Mouse (Mus musculus): ENCODE results near the gene Lzts3. TPM values are rescaled to one million over a fixed set of nuclear protein-coding genes. Genes with fewer than 3 reads are reported as not detected.

Gene Lzts3
- polyA plus RNA-seq, 1 experiment from 2014 or later, result 1.0 TPM

- peak; percentile 95 for DNase-seq
- Histone ChIP-seq H3K4me1 (ENCODE audit: insufficient read depth) (0 out of 2 replicates have a peak, but pooled peaks cover 9% of the 10 kb centered on the region), H3K4me3 (ENCODE audit: low read depth, low read length) (peak within 1 kb of the TSS; percentile 65), H3K36me3 (ENCODE audit: insufficient read depth) (peaks cover 19% of the 10 kb centered on the region), H3K9ac (peak within 1 kb of the TSS; percentile 74), H3K4me2 (peak within 1 kb of the TSS; percentile 94), H3K9me3 (ENCODE audit: low read depth, low read length) (no peaks in the 10 kb centered on the region), H3K27ac (ENCODE audit: low read depth) (peak within 1 kb of the TSS; percentile 73), H3K27me3 (ENCODE audit: insufficient read depth, low read length) (no peaks in the 10 kb centered on the region)
- peak; percentile 74 for TF ChIP-seq CTCF (IDR thresholded peaks at IDR 0.05; ENCODE audit: low read depth)
- 1% methylated on average over 31 of the region's 31 CpGs for WGBS
- peak; percentile 56 for ATAC-seq (ENCODE audit: insufficient read depth)
These were observed 25.0 kb upstream of the Lzts3 start, which contains the start of gene Itpa for GRCm38 (mm10) chr2:130667559-130667958. Itpa (plus strand) TSS chr2:130667610.

GRCm38 (mm10) chr2:130664102-130664701, 21.6 kb upstream of the Lzts3 start, which contains the start of gene Ddrgk1:
Ddrgk1 (minus strand) TSS chr2:130664659.
- DNase-seq (peak; percentile 98), ATAC-seq (ENCODE audit: insufficient read depth) (peak; percentile 96)
- Histone ChIP-seq H3K4me2 (peak within 1 kb of the TSS; percentile 64), H3K9me3 (ENCODE audit: low read depth, low read length) (no peaks in the 10 kb centered on the region), H3K27ac (ENCODE audit: low read depth) (peak within 1 kb of the TSS; percentile 98), H3K4me1 (ENCODE audit: insufficient read depth) (0 out of 2 replicates have a peak, but pooled peaks cover 9% of the 10 kb centered on the region), H3K36me3 (ENCODE audit: insufficient read depth) (peaks cover 33% of the 10 kb centered on the region), H3K9ac (peak within 1 kb of the TSS; percentile 90), H3K4me3 (ENCODE audit: low read depth, low read length) (peak within 1 kb of the TSS; percentile 51), H3K27me3 (ENCODE audit: insufficient read depth, low read length) (no peaks in the 10 kb centered on the region)
- TF ChIP-seq CTCF (IDR thresholded peaks at IDR 0.05; ENCODE audit: low read depth), result peak; percentile 48
- WGBS, result under 1% methylated on average over 40 of the region's 40 CpGs

GRCm38 (mm10) chr2:130663342-130663741, 20.7 kb upstream of the Lzts3 start:
- H3K4me2 ChIP-seq, result peak overlapping the region; percentile 64
- no peak for DNase-seq
- no peaks in the 10 kb centered on the region for H3K9me3 ChIP-seq (ENCODE audit: low read depth, low read length)
- H3K4me3 ChIP-seq (ENCODE audit: low read depth, low read length), result peak overlapping the region; percentile 51; the same call in 1 of the 2 replicates
- 87% methylated on average over 11 of the region's 11 CpGs for WGBS
- TF ChIP-seq CTCF (IDR thresholded peaks at IDR 0.05; ENCODE audit: low read depth), result no peak
- H3K4me1 ChIP-seq (ENCODE audit: insufficient read depth), result 0 out of 2 replicates have a peak, but pooled peaks cover 7% of the 10 kb centered on the region
- no peaks in the 10 kb centered on the region for H3K27me3 ChIP-seq (ENCODE audit: insufficient read depth, low read length)
- peaks cover 41% of the 10 kb centered on the region for H3K36me3 ChIP-seq (ENCODE audit: insufficient read depth)
- H3K27ac ChIP-seq (ENCODE audit: low read depth), result no peak overlapping the region
- peak overlapping the region; percentile 90 for H3K9ac ChIP-seq
- ATAC-seq (ENCODE audit: insufficient read depth), result no peak

- no peak for DNase-seq
- Histone ChIP-seq H3K36me3 (ENCODE audit: insufficient read depth) (peaks cover 86% of the 10 kb centered on the region), H3K4me3 (ENCODE audit: low read depth, low read length) (no peak overlapping the region), H3K9me3 (ENCODE audit: low read depth, low read length) (no peaks in the 10 kb centered on the region), H3K9ac (no peak overlapping the region), H3K4me1 (ENCODE audit: insufficient read depth) (0 out of 2 replicates have a peak, but pooled peaks cover 5% of the 10 kb centered on the region), H3K27ac (ENCODE audit: low read depth) (no peak overlapping the region), H3K4me2 (no peak overlapping the region), H3K27me3 (ENCODE audit: insufficient read depth, low read length) (no peaks in the 10 kb centered on the region)
- no peak for ATAC-seq (ENCODE audit: insufficient read depth)
- TF ChIP-seq CTCF (IDR thresholded peaks at IDR 0.05; ENCODE audit: low read depth), result no peak
- WGBS, result 93% methylated on average over 10 of the region's 10 CpGs
These were observed 15.9 kb upstream of the Lzts3 start for GRCm38 (mm10) chr2:130658530-130658929.

GRCm38 (mm10) chr2:130657541-130657940, 14.9 kb upstream of the Lzts3 start:
- H3K9me3 ChIP-seq (ENCODE audit: low read depth, low read length), result no peaks in the 10 kb centered on the region
- DNase-seq, result no peak
- TF ChIP-seq CTCF (IDR thresholded peaks at IDR 0.05; ENCODE audit: low read depth), result no peak
- no peaks in the 10 kb centered on the region for H3K4me1 ChIP-seq (ENCODE audit: insufficient read depth)
- no peak for ATAC-seq (ENCODE audit: insufficient read depth)
- H3K4me3 ChIP-seq (ENCODE audit: low read depth, low read length), result no peak overlapping the region
- no peak overlapping the region for H3K4me2 ChIP-seq
- no peak overlapping the region for H3K9ac ChIP-seq
- no peaks in the 10 kb centered on the region for H3K27me3 ChIP-seq (ENCODE audit: insufficient read depth, low read length)
- H3K36me3 ChIP-seq (ENCODE audit: insufficient read depth), result peaks cover 89% of the 10 kb centered on the region
- 86% methylated on average over 6 of the region's 6 CpGs for WGBS
- H3K27ac ChIP-seq (ENCODE audit: low read depth), result no peak overlapping the region

- Histone ChIP-seq H3K4me2 (no peak overlapping the region), H3K36me3 (ENCODE audit: insufficient read depth) (peaks cover 80% of the 10 kb centered on the region), H3K4me1 (ENCODE audit: insufficient read depth) (no peaks in the 10 kb centered on the region), H3K27ac (ENCODE audit: low read depth) (no peak overlapping the region), H3K27me3 (ENCODE audit: insufficient read depth, low read length) (no peaks in the 10 kb centered on the region), H3K9me3 (ENCODE audit: low read depth, low read length) (no peaks in the 10 kb centered on the region), H3K4me3 (ENCODE audit: low read depth, low read length) (no peak overlapping the region), H3K9ac (no peak overlapping the region)
- ATAC-seq (ENCODE audit: insufficient read depth) (no peak), DNase-seq (no peak)
- WGBS, result 92% methylated on average over 9 of the region's 9 CpGs
- TF ChIP-seq CTCF (IDR thresholded peaks at IDR 0.05; ENCODE audit: low read depth), result no peak
These were observed 13.9 kb upstream of the Lzts3 start for GRCm38 (mm10) chr2:130656536-130656935.

- Histone ChIP-seq H3K4me3 (ENCODE audit: low read depth, low read length) (no peak overlapping the region), H3K4me2 (no peak overlapping the region), H3K27ac (ENCODE audit: low read depth) (no peak overlapping the region), H3K9ac (no peak overlapping the region), H3K9me3 (ENCODE audit: low read depth, low read length) (no peaks in the 10 kb centered on the region), H3K27me3 (ENCODE audit: insufficient read depth, low read length) (no peaks in the 10 kb centered on the region), H3K4me1 (ENCODE audit: insufficient read depth) (no peaks in the 10 kb centered on the region), H3K36me3 (ENCODE audit: insufficient read depth) (peaks cover 76% of the 10 kb centered on the region)
- ATAC-seq (ENCODE audit: insufficient read depth), result no peak
- no peak for TF ChIP-seq CTCF (IDR thresholded peaks at IDR 0.05; ENCODE audit: low read depth)
- 87% methylated on average over 6 of the region's 6 CpGs for WGBS
- DNase-seq, result no peak
These were observed 13.2 kb upstream of the Lzts3 start for GRCm38 (mm10) chr2:130655660-130656339.

Measured in lung, embryonic 14.5 days (tissue).